Mouse (Mus musculus) bone marrow macrophage, adult 2 months (primary cell): ENCODE results near the gene Tex9. TPM values are rescaled to one million over a fixed set of nuclear protein-coding genes. Genes with fewer than 3 reads are reported as not detected.
"Not testable (repeated sequence)": the region's sequence is repeated elsewhere in the genome, so short reads cannot be mapped to it uniquely, and the experiment has no call there.

Source experiments
- H3K27ac ChIP-seq: 2 replicates; pipeline ENCODE4 v1.5.1; 2012; ENCODE audit warnings: low read depth, low read length; ENCODE audit not compliant: insufficient read depth
- H3K4me1 ChIP-seq: 2 replicates; pipeline ENCODE4 v1.6.1; 2012; ENCODE audit warnings: low read length; ENCODE audit not compliant: control insufficient read depth, insufficient read depth
- H3K4me3 ChIP-seq: 2 replicates; pipeline ENCODE4 v1.5.1; 2012; ENCODE audit warnings: mild to moderate bottlenecking, low read length, moderate library complexity; ENCODE audit not compliant: insufficient read depth
- CTCF ChIP-seq: IDR thresholded peaks from 2 replicates; pipeline ENCODE4 v1.5.1; 2012; ENCODE audit warnings: low read depth, mild to moderate bottlenecking, low read length, moderate library complexity
- POLR2A ChIP-seq: IDR thresholded peaks from 2 replicates; pipeline ENCODE4 v1.6.1; 2012; ENCODE audit warnings: mild to moderate bottlenecking, low read depth, low read length, borderline replicate concordance
- polyA plus RNA-seq: library from polyadenylated mRNA; stranded (reverse); fragments of >200 nt; gene quantifications from 2 replicates; pipeline ENCODE4 v1.2.4, GENCODE M21; 2012; ENCODE audit not compliant: missing spikeins, insufficient read depth, insufficient read length

Gene Tex9
- polyA plus RNA-seq, 1 experiment, result 6.2 TPM

DNA sequence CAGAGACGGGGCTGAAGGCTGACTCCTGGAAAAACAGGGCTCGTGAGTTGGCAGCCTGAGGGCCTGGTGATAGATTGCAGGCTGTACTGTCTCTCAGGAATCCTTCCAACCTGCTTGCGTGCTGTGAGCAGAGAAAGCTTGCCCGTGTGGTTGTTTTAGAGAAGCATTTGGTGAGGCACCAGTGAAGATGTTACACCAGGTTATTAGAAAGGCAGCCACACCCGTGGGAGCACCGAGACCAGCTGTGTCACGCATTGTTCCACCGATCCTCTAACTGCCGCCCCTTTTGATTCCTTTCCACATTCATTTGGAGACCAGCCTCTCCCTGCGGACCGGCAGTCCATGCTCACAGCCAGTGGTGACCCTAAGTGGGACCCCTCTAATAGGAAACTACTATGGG is 69.7 kb downstream of the Tex9 start:
- Histone ChIP-seq H3K4me3 (no peak overlapping the region), H3K4me1 (peaks cover 3% of the 10 kb centered on the region; the same call in 1 of the 2 replicates), H3K27ac (no peak overlapping the region)
- no peak for TF ChIP-seq POLR2A
- no peak for TF ChIP-seq CTCF

DNA sequence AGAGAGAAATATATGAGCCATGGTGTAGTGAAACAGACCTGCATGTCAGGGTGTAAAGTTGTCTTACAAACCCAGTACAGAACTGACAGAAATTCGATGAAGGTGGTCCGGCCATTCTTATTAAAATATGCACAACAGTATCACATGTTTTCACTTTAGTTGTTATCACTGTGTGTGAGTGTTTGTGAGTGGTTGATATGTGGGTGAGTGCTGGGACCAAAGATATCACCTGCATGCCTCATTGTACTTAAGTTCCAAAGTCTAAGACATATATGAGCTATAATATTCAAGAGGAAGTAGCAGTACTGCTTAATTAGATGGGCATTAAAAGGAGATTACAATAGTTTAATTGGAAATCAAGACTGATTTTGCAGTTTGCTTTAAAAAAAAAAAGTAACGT is 71.5 kb downstream of the Tex9 start:
- Histone ChIP-seq H3K27ac (no peak overlapping the region), H3K4me3 (no peak overlapping the region), H3K4me1 (no peaks in the 10 kb centered on the region)
- TF ChIP-seq POLR2A (no peak), CTCF (no peak)

DNA sequence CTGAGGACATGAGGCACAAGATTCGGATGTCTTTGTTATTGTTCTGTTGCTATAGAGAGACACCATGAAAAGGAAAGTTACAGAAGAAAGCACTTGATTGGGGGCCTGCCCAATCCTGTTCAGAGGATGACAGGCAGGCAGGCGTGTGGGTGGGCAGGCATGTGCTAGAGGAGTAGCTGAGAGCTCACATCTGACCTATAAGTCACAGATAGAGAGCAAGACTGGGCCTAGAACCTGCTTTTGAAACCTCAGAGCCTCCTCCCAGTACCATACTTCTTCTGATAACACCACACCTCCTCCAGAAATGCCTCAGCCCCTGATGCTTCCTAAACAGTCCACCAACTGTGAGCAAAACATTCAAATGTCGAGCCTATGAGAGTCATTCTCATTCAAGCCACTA is 73.6 kb downstream of the Tex9 start:
- Histone ChIP-seq H3K4me1 (no peaks in the 10 kb centered on the region), H3K4me3 (no peak overlapping the region), H3K27ac (no peak overlapping the region)
- TF ChIP-seq CTCF (no peak), POLR2A (no peak)

DNA sequence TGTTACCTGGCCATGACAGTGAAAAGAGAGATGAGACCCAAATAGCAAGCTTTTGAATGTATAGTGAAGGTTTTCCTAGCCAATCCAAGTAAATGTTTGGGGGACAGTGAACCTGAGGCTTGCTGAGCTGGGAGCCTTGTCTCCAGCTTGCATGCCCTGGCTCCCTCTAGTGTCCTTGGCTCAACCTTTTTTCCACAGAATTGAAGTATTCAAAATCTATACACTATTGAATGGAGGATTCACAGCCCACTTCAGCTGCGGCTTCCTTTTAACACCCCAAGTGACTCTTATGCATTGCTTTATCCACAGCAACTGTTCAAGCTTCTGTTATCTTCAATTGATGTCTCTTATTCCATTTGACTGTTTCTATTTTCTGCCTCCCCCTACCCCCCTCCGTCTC is 80.3 kb downstream of the Tex9 start:
- TF ChIP-seq POLR2A (no peak), CTCF (no peak)
- Histone ChIP-seq H3K4me1 (no peaks in the 10 kb centered on the region), H3K4me3 (no peak overlapping the region), H3K27ac (no peak overlapping the region)

DNA sequence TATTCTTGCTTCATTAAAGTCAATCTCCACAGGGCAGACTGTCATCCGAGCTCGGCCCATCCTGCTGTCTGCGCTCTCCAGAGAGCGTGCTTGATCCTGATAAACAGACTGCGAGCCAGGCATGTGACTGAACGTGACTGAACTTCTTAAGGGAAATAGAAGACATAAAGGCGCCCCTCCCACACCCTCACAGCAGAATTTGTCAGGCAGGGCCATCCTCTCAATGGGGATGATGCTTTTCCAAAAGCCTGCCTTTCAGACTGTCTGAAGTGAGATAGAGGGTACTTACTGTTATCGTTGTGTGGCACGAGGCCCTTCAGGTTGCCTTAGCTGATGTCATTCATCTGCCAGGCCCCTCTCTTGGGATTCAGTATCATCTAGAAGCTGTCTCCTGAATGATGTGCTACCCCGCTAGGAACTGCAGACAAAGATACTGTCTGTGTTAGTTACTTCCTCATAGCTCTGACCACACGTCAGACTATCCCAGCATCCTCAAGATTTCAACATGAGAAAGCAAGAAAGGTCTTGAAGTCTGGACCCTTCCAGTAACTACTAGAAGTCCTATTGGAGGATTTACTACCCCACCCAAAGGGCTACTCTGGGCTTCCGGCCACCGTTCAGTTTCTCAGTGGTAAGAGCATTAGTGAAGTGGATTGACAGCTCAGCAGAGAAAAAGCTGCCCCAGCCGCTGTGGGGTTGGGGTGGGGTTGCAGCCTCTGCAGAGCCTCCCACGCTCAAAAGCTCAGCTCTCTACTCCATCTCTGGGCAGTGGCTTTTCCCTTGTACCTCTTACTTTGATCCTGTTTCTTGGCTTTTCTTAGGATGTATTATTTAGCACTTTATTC is 82.4 kb downstream of the Tex9 start:
- TF ChIP-seq POLR2A (no peak), CTCF (no peak)
- H3K27ac ChIP-seq, result no peak overlapping the region
- no peaks in the 10 kb centered on the region for H3K4me1 ChIP-seq
- H3K4me3 ChIP-seq, result no peak overlapping the region

DNA sequence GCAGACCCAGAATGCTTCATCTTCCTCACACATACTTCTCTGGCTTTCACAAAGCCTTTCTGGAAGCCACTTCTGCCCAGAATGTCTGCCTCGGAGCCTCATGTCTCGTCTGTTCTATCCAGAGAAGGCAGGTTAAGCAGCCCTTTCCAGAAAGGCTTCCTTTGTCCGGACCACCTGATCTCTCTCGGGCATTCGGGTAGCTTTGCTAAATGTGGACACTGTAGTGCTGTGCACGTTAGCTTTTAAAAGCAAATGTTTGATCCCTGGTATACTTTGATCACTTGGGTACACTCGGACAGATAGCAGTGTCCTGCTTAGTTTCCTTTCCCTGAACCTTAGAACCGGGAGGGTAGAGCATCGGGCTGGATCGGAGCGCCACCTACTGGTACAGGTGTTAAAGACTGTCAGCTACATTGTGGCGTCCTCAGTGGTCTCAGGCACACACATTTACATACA is 83.9 kb downstream of the Tex9 start:
- Histone ChIP-seq H3K27ac (no peak overlapping the region), H3K4me1 (no peaks in the 10 kb centered on the region), H3K4me3 (peak overlapping the region; percentile 41)
- TF ChIP-seq POLR2A (no peak), CTCF (peak; percentile 94)

DNA sequence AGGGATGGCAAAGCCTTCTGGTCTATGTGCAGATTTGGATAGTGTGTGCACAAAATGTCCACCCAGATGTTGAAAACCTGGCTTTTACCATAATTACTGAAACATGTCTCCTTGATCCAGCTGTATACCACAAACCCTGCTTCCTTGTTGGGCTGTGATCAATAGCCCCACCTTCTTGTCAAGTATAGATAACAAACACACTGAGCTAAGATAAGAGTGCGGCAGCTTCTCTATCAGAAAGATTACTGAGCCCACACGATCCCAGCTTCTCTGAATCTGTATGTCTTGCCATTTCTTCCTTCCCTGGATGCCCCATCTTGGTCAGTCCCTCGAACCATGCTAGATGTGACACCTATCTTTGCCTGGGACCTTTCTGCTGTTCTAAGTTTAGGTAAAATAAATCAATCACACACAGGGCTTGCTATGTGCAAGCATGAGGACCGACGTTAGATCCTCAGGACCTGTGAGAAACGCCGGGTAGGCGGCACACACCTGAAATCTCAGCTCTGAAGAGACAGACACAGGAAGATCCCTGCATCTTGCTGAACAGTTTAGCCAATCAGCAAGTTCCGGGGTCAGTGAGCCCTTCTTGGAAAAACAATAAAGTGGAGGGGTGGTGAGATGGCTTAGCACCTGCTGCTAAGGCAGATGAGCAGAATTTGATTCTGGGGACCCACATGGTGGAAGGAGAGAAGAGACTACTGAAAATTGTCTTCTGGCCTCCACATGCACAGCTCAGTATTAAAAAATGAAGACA is 86.0 kb downstream of the Tex9 start:
- no peak for TF ChIP-seq CTCF
- no peak for TF ChIP-seq POLR2A
- Histone ChIP-seq H3K27ac (no peak overlapping the region), H3K4me1 (no peaks in the 10 kb centered on the region), H3K4me3 (no peak overlapping the region)

DNA sequence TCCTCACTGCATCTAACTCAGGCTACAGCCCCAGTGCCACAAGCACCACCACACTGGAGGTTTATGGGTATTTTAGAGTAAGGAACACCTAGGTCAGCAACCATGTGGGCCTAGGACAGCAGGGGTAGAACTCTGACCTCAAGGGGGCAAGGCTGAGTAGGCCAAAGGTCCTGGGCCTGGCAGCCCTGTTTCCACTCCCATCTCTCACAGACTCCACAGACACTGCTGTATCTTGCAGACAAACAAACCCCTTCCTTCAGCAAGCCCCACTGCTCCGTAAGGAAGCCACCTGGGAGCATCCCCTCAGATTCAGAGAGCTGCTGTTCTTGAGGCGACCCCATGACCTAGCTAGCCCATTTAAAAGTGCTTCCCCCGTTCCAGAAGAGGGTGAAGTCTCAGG is 87.1 kb downstream of the Tex9 start:
- H3K27ac ChIP-seq, result no peak overlapping the region
- TF ChIP-seq POLR2A (no peak), CTCF (no peak)
- H3K4me3 ChIP-seq, result no peak overlapping the region
- H3K4me1 ChIP-seq, result no peaks in the 10 kb centered on the region

DNA sequence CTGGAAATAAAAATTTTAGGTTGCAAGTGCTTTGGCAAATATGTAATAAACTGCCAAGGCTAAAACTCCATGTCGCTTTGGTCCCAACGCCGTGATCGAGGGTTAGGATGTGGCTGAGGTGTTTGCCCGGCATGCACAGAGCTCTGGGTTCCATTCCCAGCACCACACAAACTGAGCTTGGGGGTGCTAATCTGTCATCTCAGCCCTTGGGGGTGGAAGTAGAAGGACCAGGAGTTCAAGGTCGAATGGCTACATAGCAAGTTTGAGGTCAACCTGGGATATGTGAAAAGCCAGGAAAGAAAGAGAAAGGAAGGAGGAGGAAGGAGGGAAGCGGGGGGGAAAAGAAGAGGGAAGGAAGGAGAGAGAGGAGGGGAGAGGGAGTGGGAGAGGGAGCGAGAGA is 87.6 kb downstream of the Tex9 start:
- TF ChIP-seq CTCF, result no peak
- no peak for TF ChIP-seq POLR2A
- Histone ChIP-seq H3K4me1 (no peaks in the 10 kb centered on the region), H3K27ac (no peak overlapping the region), H3K4me3 (no peak overlapping the region)

DNA sequence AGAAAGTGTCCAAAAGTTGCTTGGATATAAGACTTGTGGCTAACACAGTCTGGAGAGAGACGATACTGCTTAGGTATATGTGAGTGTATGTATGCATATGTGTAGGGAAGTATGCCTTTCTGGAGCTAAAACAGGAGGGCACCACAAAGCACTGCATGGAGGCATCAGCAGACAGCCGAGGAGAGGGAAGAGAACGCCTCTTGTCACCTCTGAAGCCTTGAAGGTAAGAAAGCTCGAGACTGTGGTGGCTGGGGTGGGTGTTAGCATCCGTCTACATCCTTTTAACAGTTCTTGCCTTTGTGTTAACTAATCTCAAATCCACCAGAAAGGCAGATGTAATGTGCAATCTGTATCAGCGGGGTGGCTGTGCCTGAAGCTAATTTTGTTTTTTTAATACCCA is 88.6 kb downstream of the Tex9 start:
- H3K4me1 ChIP-seq, result no peaks in the 10 kb centered on the region
- no peak overlapping the region for H3K4me3 ChIP-seq
- no peak overlapping the region for H3K27ac ChIP-seq
- TF ChIP-seq POLR2A (no peak), CTCF (no peak)

DNA sequence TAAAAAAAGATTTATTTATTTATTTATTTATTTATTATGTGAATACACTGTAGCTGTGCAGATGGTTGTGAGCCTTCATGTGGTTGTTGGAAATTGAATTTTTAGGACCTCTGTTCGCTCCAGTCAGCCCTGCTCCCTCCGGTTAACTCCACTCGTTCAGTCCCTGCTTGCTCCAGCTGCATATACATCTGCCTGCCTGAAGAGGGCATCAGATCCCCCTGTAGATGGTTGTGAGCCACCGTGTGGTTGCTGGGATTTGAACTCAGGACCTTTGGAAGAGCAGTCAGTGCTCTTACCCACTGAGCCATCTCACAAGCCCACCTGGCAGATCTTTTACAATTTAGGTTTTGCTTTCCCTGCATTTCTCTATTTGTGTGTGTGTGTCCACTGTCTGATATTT is 90.2 kb downstream of the Tex9 start:
- not testable (repeated sequence) for H3K4me1 ChIP-seq, H3K27ac ChIP-seq, H3K4me3 ChIP-seq
